Mouse (Mus musculus) frontal cortex, adult 2 months (tissue): Measurements from ENCODE around the gene Coro1c. TPM values are rescaled to one million over a fixed set of nuclear protein-coding genes. Genes with fewer than 3 reads are reported as not detected.

ENCODE experiments used
- DNase-seq, 2 experiments: peaks; one replicate each; pipeline ENCODE4 v3.0.0; 2022; ENCODE audit warnings: low spot score in 1 of 2; ENCODE audit errors: extremely low spot score in 1 of 2
- polyA plus RNA-seq: library from polyadenylated mRNA; depleted of rRNA; stranded (reverse); fragments of >200 nt; gene quantifications from 2 replicates; pipeline ENCODE4 v1.2.3, GENCODE M21; 2012; rRNA removed

The Coro1c gene
- 74.9 and 84.3 TPM in 2 replicates for polyA plus RNA-seq

GRCm38 (mm10) chr5:113908592-113909441, at the start of gene Coro1c:
Gene Coro1c, minus strand, starts transcription at chr5:113908758.
- DNase-seq: peak; percentile 88 to 99

- DNase-seq: peak in 1 of 2 experiments; percentile 86
These were observed 48.0 kb upstream of the Coro1c start for GRCm38 (mm10) chr5:113956510-113956909.

- DNase-seq: no peak
These were observed 47.1 kb upstream of the Coro1c start for GRCm38 (mm10) chr5:113955691-113956090.

- DNase-seq: no peak
These were observed 46.7 kb upstream of the Coro1c start for GRCm38 (mm10) chr5:113955281-113955680.

- DNase-seq: peak; percentile 52 to 93
These were observed 45.9 kb upstream of the Coro1c start for GRCm38 (mm10) chr5:113954421-113954820.

- DNase-seq: no peak
These were observed 44.0 kb upstream of the Coro1c start for GRCm38 (mm10) chr5:113952519-113952918.

GRCm38 (mm10) chr5:113951693-113952071, 43.1 kb upstream of the Coro1c start:
- DNase-seq: no peak

- no peak for DNase-seq
These were observed 42.5 kb upstream of the Coro1c start for GRCm38 (mm10) chr5:113950786-113951692.

- DNase-seq: no peak
These were observed 41.6 kb upstream of the Coro1c start for GRCm38 (mm10) chr5:113950133-113950532.

- DNase-seq: no peak
These were observed 38.7 kb upstream of the Coro1c start for GRCm38 (mm10) chr5:113947280-113947679.

GRCm38 (mm10) chr5:113945126-113945525, 36.6 kb upstream of the Coro1c start:
- DNase-seq: no peak

GRCm38 (mm10) chr5:113943328-113943727, 34.8 kb upstream of the Coro1c start:
- DNase-seq: no peak

GRCm38 (mm10) chr5:113942580-113942979, 34.0 kb upstream of the Coro1c start:
- no peak for DNase-seq

- no peak for DNase-seq
These were observed 30.8 kb upstream of the Coro1c start for GRCm38 (mm10) chr5:113939263-113939900.

GRCm38 (mm10) chr5:113937650-113938049, 29.1 kb upstream of the Coro1c start:
- DNase-seq: no peak

- no peak for DNase-seq
These were observed 25.3 kb upstream of the Coro1c start for GRCm38 (mm10) chr5:113933889-113934288.

GRCm38 (mm10) chr5:113933480-113933879, 24.9 kb upstream of the Coro1c start:
- no peak for DNase-seq

- DNase-seq: no peak
These were observed 23.8 kb upstream of the Coro1c start for GRCm38 (mm10) chr5:113932310-113932709.

- DNase-seq: peak in 1 of 2 experiments; percentile 40
These were observed 22.4 kb upstream of the Coro1c start for GRCm38 (mm10) chr5:113930648-113931609.
